Mouse (Mus musculus) heart, embryonic 14.5 days (tissue): ENCODE measurements around the gene Neurl1b. TPM values are rescaled to one million over a fixed set of nuclear protein-coding genes. Genes with fewer than 3 reads are reported as not detected.
A peak's percentile ranks its signal among the peaks of the same experiment; 100 is the strongest.

Source experiments
- ATAC-seq: fragments of 200-750 bp; cut with Nextera tagmentation; 2 replicates; pipeline ENCODE4 v1.8.0; 2017; ENCODE audit warnings: low read depth, moderate TSS enrichment; ENCODE audit not compliant: insufficient number of reproducible peaks, insufficient read depth, low FRiP score
- H3K27ac ChIP-seq, 2 experiments: fragments of 200-500 bp in 1 of 2; fragments of 300-500 bp in 1 of 2; sonication (generic) in 1 of 2; replicated peaks in 1 of 2; 2 replicates each; pipeline ENCODE4 v1.5.1; 2012 to 2014; ENCODE audit warnings: low read depth in 2 of 2, low read length in 2 of 2, control low read depth in 1 of 2, mild to moderate bottlenecking in 1 of 2, mixed read lengths in 1 of 2; ENCODE audit not compliant: control insufficient read depth in 1 of 2, insufficient read depth in 1 of 2
- H3K27me3 ChIP-seq: fragments of 300-500 bp; sonication (generic); 2 replicates; pipeline ENCODE4 v1.6.1; 2014; ENCODE audit warnings: mild to moderate bottlenecking, low read length, control low read depth; ENCODE audit not compliant: control insufficient read depth, insufficient read depth
- H3K36me3 ChIP-seq: fragments of 300-500 bp; sonication (generic); 2 replicates; pipeline ENCODE4 v1.6.1; 2014; ENCODE audit warnings: mild to moderate bottlenecking, control low read depth, low read length, mixed read lengths; ENCODE audit not compliant: control insufficient read depth, insufficient read depth
- H3K4me1 ChIP-seq, 2 experiments: fragments of 200-500 bp in 1 of 2; fragments of 300-500 bp in 1 of 2; sonication (generic) in 1 of 2; 2 replicates each; pipeline ENCODE4 v1.6.1; 2012 to 2014; ENCODE audit warnings: low read length in 2 of 2, control low read depth in 1 of 2, mixed read lengths in 1 of 2; ENCODE audit not compliant: control insufficient read depth in 2 of 2, insufficient read depth in 2 of 2
- H3K4me2 ChIP-seq: fragments of 300-500 bp; sonication (generic); 2 replicates; pipeline ENCODE4 v1.6.1; 2014; ENCODE audit warnings: mild to moderate bottlenecking, low read length
- H3K4me3 ChIP-seq, 2 experiments: fragments of 200-500 bp in 1 of 2; fragments of 300-500 bp in 1 of 2; sonication (generic) in 1 of 2; 2 replicates each; pipeline ENCODE4 v1.5.1; 2012 to 2014; ENCODE audit warnings: low read length in 2 of 2, mild to moderate bottlenecking in 2 of 2, control low read depth in 1 of 2, low read depth in 1 of 2, moderate library complexity in 1 of 2; ENCODE audit not compliant: control insufficient read depth in 1 of 2, insufficient read depth in 1 of 2
- H3K9ac ChIP-seq: fragments of 300-500 bp; sonication (generic); 2 replicates; pipeline ENCODE4 v1.6.1; 2014; ENCODE audit warnings: mild to moderate bottlenecking, low read length
- H3K9me3 ChIP-seq: fragments of 300-500 bp; sonication (generic); 2 replicates; pipeline ENCODE4 v1.6.1; 2016; ENCODE audit warnings: low read length, control low read depth; ENCODE audit not compliant: control insufficient read depth
- WGBS: fragments of 180-500 bp; shearing (Covaris S2); extraction: QIAGEN DNeasy Blood & Tissue Kit; methylation state at CpG from one replicate; pipeline ENCODE4 v1.1.7; 2014; 5-methylcytosine and 5-hydroxymethylcytosine counted together
- polyA plus RNA-seq: library from polyadenylated mRNA; unstranded; fragments of >200 nt; fragmentation: Nextera tagmentation; extraction: Ambion mirVana; gene quantifications from 2 replicates; pipeline ENCODE4 v1.2.1, GENCODE M21; 2014

Neurl1b gene
- polyA plus RNA-seq, 1 experiment from 2014 or later = 4.5 TPM

GRCm38 (mm10) chr17:26397339-26397738, 17.3 kb upstream of the Neurl1b start:
- Histone ChIP-seq H3K4me3 (no peak overlapping the region), H3K4me2 (no peak overlapping the region), H3K9me3 (no peaks in the 10 kb centered on the region), H3K4me1 (peaks cover 0 to 3% of the 10 kb centered on the region in 2 experiments; a peak in 1 of 4 replicates), H3K27ac (peak overlapping the region in 1 of 2 experiments; percentile 9; a peak in 1 of 4 replicates), H3K36me3 (no peaks in the 10 kb centered on the region), H3K9ac (no peak overlapping the region), H3K27me3 (no peaks in the 10 kb centered on the region)
- ATAC-seq = no peak
- WGBS = 47% methylated on average over 6 of the region's 6 CpGs

- ATAC-seq = no peak
- WGBS = 71% methylated on average over 10 of the region's 10 CpGs
- H3K9me3 ChIP-seq = no peaks in the 10 kb centered on the region
- no peak overlapping the region; the same call in 1 of the 2 replicates for H3K9ac ChIP-seq
- H3K4me1 ChIP-seq = peaks cover 5 to 6% of the 10 kb centered on the region in 2 experiments; a peak in 3 of 4 replicates
- H3K4me3 ChIP-seq = no peak overlapping the region
- H3K4me2 ChIP-seq = no peak overlapping the region
- no peak overlapping the region for H3K27ac ChIP-seq
- no peaks in the 10 kb centered on the region for H3K27me3 ChIP-seq
- no peaks in the 10 kb centered on the region for H3K36me3 ChIP-seq
Observed at GRCm38 (mm10) chr17:26405340-26406100, 9.1 kb upstream of the Neurl1b start.

GRCm38 (mm10) chr17:26412967-26413366, 1.7 kb upstream of the Neurl1b start:
- Histone ChIP-seq H3K27ac (peak overlapping the region; percentile 42 to 74; a peak in 3 of 4 replicates), H3K9ac (peak overlapping the region; percentile 92), H3K9me3 (no peaks in the 10 kb centered on the region), H3K4me1 (peaks cover 18 to 31% of the 10 kb centered on the region in 2 experiments), H3K4me2 (peak overlapping the region; percentile 92), H3K36me3 (no peaks in the 10 kb centered on the region), H3K4me3 (peak overlapping the region; percentile 5 to 85; a peak in 2 of 4 replicates), H3K27me3 (peaks cover 11% of the 10 kb centered on the region)
- 30% methylated on average over 5 of the region's 5 CpGs for WGBS
- ATAC-seq = no peak

- Histone ChIP-seq H3K4me1 (peaks cover 18 to 31% of the 10 kb centered on the region in 2 experiments), H3K27me3 (peaks cover 11% of the 10 kb centered on the region), H3K4me2 (peak overlapping the region; percentile 92), H3K9ac (peak overlapping the region; percentile 92), H3K36me3 (no peaks in the 10 kb centered on the region), H3K9me3 (no peaks in the 10 kb centered on the region), H3K27ac (peak overlapping the region; percentile 50 to 74; a peak in 3 of 4 replicates), H3K4me3 (peak overlapping the region; percentile 76 to 85)
- ATAC-seq = 0 out of 2 replicates have a peak, but pooled peaks have one; percentile 1
- 9% methylated on average over 5 of the region's 5 CpGs for WGBS
Observed at GRCm38 (mm10) chr17:26414184-26414522, 476 bp upstream of the Neurl1b start.

- Histone ChIP-seq H3K4me3 (peak overlapping the region; percentile 76 to 85), H3K9ac (peak overlapping the region; percentile 92), H3K36me3 (no peaks in the 10 kb centered on the region), H3K4me1 (peaks cover 16 to 31% of the 10 kb centered on the region in 2 experiments), H3K4me2 (peak overlapping the region; percentile 92), H3K27me3 (peaks cover 11% of the 10 kb centered on the region), H3K27ac (peak overlapping the region in 1 of 2 experiments; percentile 74; a peak in 3 of 4 replicates), H3K9me3 (no peaks in the 10 kb centered on the region)
- 1% methylated on average over 27 of the region's 27 CpGs for WGBS
- no peak for ATAC-seq
Observed at GRCm38 (mm10) chr17:26415355-26415865, 781 bp downstream of the Neurl1b start.

- 49% methylated on average over 3 of the region's 3 CpGs for WGBS
- Histone ChIP-seq H3K27ac (no peak overlapping the region), H3K9me3 (no peaks in the 10 kb centered on the region), H3K4me2 (peak overlapping the region; percentile 92), H3K9ac (peak overlapping the region; percentile 92), H3K4me3 (peak overlapping the region; percentile 76 to 85), H3K4me1 (peaks cover 16 to 34% of the 10 kb centered on the region in 2 experiments), H3K27me3 (peaks cover 8% of the 10 kb centered on the region), H3K36me3 (no peaks in the 10 kb centered on the region)
- no peak for ATAC-seq
Observed at GRCm38 (mm10) chr17:26416141-26416540, 1.5 kb downstream of the Neurl1b start.

GRCm38 (mm10) chr17:26417770-26418421, 3.3 kb downstream of the Neurl1b start:
- H3K4me2 ChIP-seq = no peak overlapping the region

More at GRCm38 (mm10) chr17:26417770-26418421, 3.3 kb downstream of the Neurl1b start:
- 93% methylated on average over 6 of the region's 6 CpGs for WGBS
- no peak overlapping the region for H3K9ac ChIP-seq
- H3K4me3 ChIP-seq = no peak overlapping the region
- ATAC-seq = no peak
- no peaks in the 10 kb centered on the region for H3K9me3 ChIP-seq
- peaks cover 16 to 35% of the 10 kb centered on the region in 2 experiments for H3K4me1 ChIP-seq
- no peaks in the 10 kb centered on the region for H3K27me3 ChIP-seq
- no peak overlapping the region for H3K27ac ChIP-seq
- H3K36me3 ChIP-seq = no peaks in the 10 kb centered on the region
